Mouse (Mus musculus) left cerebral cortex, adult 2 months (tissue): ENCODE measurements around the gene Klhl32. TPM values are rescaled to one million over a fixed set of nuclear protein-coding genes. Genes with fewer than 3 reads are reported as not detected.
A peak's percentile ranks its signal among the peaks of the same experiment; 100 is the strongest.

Source experiments
- DNase-seq, 2 experiments: peaks; one replicate each; pipeline ENCODE4 v3.0.0; 2021 to 2022; ENCODE audit warnings: low spot score in 2 of 2, mixed read lengths in 1 of 2; ENCODE audit errors: extremely low spot score in 1 of 2
- H3K27ac ChIP-seq: fragments of 200-600 bp; 2 replicates; pipeline ENCODE4 v1.8.1; 2022
- H3K4me3 ChIP-seq: fragments of 200-600 bp; 2 replicates; pipeline ENCODE4 v1.8.1; 2022
- CTCF ChIP-seq: fragments of 200-600 bp; IDR thresholded peaks from 2 replicates; pipeline ENCODE4 v1.8.1; 2022; ENCODE audit warnings: antibody characterized with exemption, mild to moderate bottlenecking, moderate library complexity
- intact Hi-C: fragments of 180-260 bp; cut with DNase I; formaldehyde crosslinking; loops from one replicate; pipeline ENCODE4 v1.15.1; 2025
- total RNA-seq, 2 experiments: library from RNA; stranded (reverse); gene quantifications; 2 replicates each; pipeline ENCODE4 v1.2.3; 2021

Klhl32 gene
- total RNA-seq, 2 experiments from 2014 or later: 16.0 to 16.1 TPM

DNA sequence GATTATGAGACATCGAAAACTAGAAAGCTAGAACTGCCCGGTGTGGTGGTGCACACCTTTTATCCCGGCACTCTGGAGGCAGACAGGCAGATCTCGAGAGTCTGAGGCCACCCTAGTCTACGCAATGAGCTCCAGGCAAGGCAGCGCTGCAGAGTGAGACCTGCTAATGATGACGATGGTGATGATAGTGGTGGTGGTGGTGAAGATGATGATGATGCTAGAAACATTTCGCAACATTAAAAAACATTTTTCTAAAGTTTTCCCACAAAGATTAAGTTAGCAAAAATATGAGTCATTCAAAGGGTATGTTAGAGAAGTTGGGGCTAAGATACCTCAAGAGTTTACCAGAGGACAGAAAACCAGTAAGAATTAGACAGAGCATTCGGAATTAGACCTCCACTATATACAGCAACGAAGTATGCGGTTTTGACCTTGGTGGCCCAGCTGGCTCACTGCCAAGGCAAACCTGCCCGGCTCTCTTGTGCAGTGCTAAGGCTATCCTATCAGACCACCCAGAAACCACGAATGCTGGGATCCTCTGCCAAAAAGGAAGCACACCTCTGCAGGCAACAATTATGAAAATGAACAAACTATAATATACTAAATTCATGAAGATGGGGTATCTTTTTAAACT lies 224.9 kb downstream of the Klhl32 start:
- no peak for TF ChIP-seq CTCF
- DNase-seq: no peak
- Histone ChIP-seq H3K4me3 (no peak overlapping the region), H3K27ac (no peak overlapping the region)
- intact Hi-C loops: no loop called here

DNA sequence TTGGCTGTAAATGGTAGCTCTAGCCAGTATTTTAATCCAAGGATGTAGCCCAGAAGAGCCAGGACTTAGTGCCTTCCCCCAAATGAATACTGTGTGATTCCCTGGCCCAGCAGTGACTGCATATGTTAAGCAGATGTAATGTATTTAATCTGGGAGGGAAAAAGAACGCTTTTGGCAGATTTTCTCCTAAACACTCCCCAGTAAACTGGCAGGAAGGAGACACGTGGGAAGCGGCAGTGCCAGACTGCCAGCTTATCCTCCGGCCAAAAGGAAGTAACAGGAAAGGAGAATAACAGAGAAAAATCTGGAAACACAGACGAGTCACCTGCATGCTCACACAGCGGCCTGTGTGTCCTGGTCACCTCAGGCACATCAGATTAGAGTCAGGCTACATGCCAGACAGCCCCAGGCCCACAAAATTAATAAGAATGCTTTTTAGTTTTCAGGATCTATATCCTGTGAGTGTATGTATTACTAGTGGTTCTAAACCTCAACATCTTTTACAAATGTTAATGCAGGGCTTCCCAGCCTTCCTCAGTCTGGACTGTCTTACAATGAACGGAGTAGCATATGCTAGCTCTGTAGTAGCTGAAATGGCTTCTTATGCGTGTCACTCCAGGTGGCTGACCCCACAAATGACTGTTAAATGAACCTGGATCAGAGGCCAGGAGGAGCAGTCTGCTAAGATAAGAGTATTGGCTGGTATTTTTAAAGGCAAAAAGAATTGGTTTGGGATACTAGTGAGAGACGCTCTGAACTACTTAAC lies 229.3 kb downstream of the Klhl32 start:
- Histone ChIP-seq H3K27ac (no peak overlapping the region), H3K4me3 (no peak overlapping the region)
- intact Hi-C loops: no loop called here
- DNase-seq: peak; percentile 14 to 29
- TF ChIP-seq CTCF: no peak

DNA sequence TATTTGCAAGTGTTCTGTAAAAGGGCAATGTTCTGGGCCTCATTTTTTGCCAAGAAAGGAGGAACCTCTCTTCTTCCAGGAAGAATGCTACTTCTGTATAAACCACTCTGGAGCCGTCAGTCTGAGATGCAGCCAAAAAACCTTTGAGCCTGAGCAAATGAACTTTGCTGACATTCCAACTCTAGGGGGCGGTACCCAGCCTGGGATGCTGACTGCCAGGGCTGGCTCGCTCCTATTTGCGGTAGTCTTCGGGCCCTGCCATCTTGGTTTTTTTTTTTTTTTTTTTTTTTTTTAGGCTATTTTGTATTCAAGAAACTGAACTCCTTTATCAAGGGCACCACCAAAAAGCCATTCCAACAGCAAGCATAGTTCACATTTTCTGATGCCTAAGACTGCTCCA lies 230.5 kb downstream of the Klhl32 start:
- intact Hi-C loops: no loop called here
- Histone ChIP-seq H3K4me3 (no peak overlapping the region), H3K27ac (no peak overlapping the region)
- TF ChIP-seq CTCF: no peak; the same call in 1 of the 2 replicates
- no peak for DNase-seq

DNA sequence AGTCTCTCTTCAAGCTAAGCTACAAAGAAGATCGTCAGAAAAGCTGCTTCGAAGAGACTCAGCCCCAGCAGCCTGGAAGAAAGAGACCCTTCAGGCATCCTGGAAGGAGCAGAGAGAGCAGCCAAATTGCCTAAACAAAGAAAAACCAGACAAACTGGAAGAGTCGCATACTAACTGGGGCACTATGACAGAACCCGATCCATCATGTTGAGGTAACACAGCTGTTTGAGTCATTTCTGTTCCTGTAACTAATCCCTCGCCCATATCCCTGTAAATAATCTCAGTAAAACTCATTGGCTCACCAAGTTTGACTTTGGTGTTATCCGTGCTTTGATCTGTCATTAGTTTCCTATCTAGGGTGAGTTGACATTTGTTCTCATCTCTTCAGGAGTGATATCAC lies 230.9 kb downstream of the Klhl32 start:
- Histone ChIP-seq H3K4me3 (no peak overlapping the region), H3K27ac (no peak overlapping the region)
- TF ChIP-seq CTCF: no peak
- no peak for DNase-seq
- intact Hi-C loops: no loop called here

DNA sequence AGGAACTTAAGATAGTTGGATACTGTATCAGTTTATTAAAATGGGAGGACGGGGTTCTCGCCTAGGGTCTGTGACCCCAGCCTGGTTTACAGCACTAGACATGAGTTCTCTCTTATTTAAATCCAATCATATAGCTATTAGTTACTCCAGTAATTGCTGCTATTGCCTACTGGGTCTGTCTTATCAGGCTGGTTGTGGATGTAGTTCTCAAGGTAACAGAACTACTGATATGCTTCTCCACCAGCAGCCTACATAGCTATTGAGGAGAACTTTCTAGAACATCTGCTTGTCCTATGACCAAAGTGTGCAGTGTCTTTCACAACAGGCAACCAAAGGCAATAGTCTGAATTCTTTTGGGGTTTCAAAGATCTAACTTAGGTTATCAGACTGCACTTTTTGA lies 241.4 kb downstream of the Klhl32 start:
- intact Hi-C loops: no loop called here
- no peak for DNase-seq
- H3K27ac ChIP-seq: no peak overlapping the region
- no peak overlapping the region for H3K4me3 ChIP-seq
- TF ChIP-seq CTCF: no peak

DNA sequence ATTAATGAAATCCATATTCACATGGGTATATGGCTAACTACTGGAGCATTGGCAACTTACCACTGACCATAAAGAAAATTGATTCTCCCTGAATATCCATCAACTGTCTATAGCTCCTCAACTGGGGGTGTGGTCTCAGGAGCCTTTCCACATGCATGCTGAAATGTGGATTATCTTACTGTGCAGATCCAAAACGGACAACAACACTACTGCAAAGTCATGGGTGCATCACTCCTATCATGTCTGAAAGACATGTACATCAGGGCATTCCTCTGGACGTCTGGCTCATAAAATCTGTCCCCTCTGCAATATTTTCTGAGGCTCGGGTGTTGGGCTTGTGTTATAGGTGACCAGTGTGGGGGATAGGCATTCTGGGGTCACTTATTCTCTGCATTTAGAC lies 241.8 kb downstream of the Klhl32 start:
- H3K27ac ChIP-seq: no peak overlapping the region
- no peak for TF ChIP-seq CTCF
- intact Hi-C loops: no loop called here
- no peak for DNase-seq
- no peak overlapping the region for H3K4me3 ChIP-seq

DNA sequence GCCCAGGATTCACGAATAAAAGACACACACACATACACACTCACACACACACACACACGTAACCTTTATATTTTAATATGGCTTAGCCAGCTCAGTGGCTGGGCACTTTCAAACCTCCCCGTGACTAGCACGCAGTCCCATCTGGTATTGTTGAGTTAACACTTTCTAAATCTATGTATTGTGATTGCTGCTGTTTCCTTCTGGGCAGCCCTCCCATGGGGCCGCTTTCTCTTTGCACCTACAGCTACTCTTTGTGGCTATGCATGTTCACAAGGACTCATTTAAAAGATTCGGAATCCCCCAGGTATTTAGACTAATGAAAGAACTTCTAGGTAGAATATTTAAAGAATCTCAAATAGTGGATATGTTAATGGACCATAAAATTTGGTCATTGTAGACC lies 249.2 kb downstream of the Klhl32 start:
- Histone ChIP-seq H3K27ac (no peak overlapping the region), H3K4me3 (no peak overlapping the region)
- intact Hi-C loops: no loop called here
- TF ChIP-seq CTCF: no peak
- DNase-seq: no peak

DNA sequence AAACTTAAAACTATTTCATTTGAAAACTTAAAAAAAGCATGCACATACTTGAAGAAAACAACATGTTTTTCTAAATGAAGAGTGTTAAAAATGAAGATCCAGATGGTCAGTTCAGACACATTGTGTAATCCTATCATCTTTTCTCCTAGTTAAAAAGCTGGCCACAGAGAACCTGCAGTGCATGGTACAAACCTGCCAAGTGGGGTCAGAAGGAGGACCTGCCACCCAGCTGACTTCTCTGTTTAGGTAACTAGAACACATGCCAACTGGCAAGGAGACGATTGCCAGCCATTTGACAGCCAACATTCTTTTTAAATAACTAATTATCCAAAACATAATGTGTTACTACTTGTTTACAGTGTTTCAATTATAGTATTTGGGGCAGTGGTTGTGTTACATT lies 252.3 kb downstream of the Klhl32 start:
- Histone ChIP-seq H3K4me3 (no peak overlapping the region), H3K27ac (no peak overlapping the region)
- no peak for DNase-seq
- TF ChIP-seq CTCF: no peak
- intact Hi-C loops: no loop called here

DNA sequence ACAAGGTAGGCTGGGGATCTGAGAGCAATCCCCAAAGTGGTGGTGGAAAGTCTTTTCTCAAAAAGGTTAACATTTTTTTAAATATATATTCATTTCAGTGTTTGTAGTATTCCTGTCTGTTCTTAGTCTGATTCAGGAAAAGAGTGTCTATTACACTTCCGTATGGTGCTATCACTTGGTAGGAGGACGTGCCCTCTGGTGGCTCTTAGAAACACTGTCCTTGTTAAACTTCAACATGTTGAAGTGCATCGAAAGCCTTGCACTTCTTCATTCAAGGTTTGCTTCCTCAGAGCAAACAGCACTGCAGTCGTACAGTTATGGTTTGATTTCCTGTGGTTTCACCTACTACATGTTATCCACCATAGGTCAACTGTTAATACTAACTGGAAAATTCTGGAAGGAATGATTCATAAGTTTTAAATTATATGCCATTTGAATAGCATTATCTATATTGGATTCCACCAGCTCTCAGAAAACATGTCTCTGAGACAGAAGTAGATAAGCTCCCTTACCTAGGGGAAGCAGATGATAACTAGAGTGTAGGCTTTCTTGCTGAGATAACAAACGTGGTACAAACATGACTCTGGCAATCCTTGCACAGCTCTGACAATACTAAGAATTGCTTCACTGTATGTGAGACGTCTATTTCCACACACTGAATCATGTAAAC lies 253.8 kb downstream of the Klhl32 start:
- TF ChIP-seq CTCF: no peak; the same call in 1 of the 2 replicates
- Histone ChIP-seq H3K4me3 (no peak overlapping the region), H3K27ac (no peak overlapping the region)
- intact Hi-C loops: no loop called here
- no peak for DNase-seq

DNA sequence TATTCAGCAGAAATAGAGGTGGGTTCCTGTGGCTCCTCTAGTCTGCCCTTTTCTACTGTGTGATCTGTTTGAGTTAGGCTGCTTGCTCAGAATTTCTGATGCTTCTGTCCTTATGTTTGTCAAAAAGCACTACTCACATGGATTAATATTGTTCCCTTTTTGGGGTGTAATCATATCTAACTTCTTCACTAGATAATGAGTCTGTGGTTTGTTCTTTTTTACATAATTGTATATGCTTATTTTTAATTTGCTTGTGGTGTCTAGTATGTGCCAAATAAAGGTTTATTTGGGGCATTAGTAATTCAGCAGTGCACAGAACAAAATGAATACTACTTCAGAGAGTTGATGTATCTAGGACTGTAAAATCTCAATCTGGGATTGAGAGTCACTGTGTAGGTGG lies 256.1 kb downstream of the Klhl32 start:
- no peak for DNase-seq
- Histone ChIP-seq H3K27ac (no peak overlapping the region), H3K4me3 (no peak overlapping the region)
- intact Hi-C loops: no loop called here
- no peak for TF ChIP-seq CTCF

DNA sequence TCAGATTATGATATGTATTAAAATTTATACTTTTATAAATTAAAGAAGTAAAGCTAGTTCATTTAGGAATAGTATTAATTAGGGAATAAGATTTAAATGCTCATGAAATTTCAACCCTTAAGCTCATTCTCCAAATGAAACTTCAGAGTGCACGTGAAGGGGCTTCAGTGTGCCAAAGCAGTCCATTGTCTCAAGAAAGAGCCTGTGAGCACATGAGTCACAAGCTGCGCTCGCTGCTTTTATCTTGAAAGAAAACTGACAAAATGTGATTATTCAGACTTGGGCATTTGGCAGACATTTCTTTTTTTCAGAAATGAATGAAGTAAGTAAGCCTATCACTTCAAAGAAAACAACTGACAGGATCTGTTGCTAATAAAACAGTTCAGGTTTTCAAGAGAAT lies 266.9 kb downstream of the Klhl32 start:
- Histone ChIP-seq H3K4me3 (no peak overlapping the region), H3K27ac (no peak overlapping the region)
- DNase-seq: no peak
- intact Hi-C loops: no loop called here
- no peak for TF ChIP-seq CTCF

DNA sequence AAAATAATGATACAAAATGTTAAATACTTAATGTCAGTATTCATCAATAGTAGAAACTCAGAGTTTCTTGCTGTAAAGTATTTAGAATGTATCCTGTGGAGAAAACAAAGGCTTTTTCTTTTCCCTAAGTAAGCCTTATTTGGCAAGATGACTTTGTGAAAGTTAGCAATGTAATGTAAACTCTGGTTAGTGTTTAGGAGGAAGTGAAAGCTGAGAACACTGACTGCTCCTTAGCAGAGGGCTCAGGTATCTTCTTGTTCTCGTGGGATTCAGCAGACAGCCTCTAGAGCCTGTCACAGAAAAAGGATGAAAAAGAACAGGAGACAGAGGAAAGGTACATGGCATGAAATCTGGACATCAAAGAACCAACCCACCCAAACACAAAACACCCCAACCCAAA lies 268.6 kb downstream of the Klhl32 start:
- DNase-seq: no peak
- Histone ChIP-seq H3K27ac (no peak overlapping the region), H3K4me3 (no peak overlapping the region)
- no peak for TF ChIP-seq CTCF
- intact Hi-C loops: no loop called here
